ENCODE assay signal across 18 mouse cellular contexts in genomic region chr12:10600111-10600510, GRCm38 (mm10).
"Had no signal": no experiment of that assay in that cellular context is flagged by ENCODE, and none has a peak within 500 bp of the region (broad histone marks: within the 10 kb centered on the region; RNA-seq: fewer than 3 reads in every experiment).

No protein-coding gene starts in this region.

- H3K4me1 ChIP-seq: midbrain, embryonic 13.5 days; midbrain, embryonic 15.5 days; neural tube, embryonic 12.5 days had no signal

- H3K9me3 ChIP-seq: midbrain, embryonic 13.5 days; midbrain, embryonic 15.5 days; neural tube, embryonic 12.5 days had no signal

- H3K9ac ChIP-seq: liver, embryonic 14.5 days; lung, embryonic 14.5 days; midbrain, embryonic 13.5 days; midbrain, embryonic 15.5 days; neural tube, embryonic 12.5 days had no signal

- H3K27ac ChIP-seq: liver, embryonic 14.5 days; midbrain, embryonic 13.5 days; midbrain, embryonic 15.5 days; neural tube, embryonic 12.5 days had no signal

- H3K4me3 ChIP-seq: midbrain, embryonic 13.5 days; midbrain, embryonic 15.5 days; myocyte; neural tube, embryonic 12.5 days had no signal

- ATAC-seq: midbrain, embryonic 13.5 days; midbrain, embryonic 15.5 days had no signal

- DNase-seq: lung, adult 18-20 months; lung, embryonic 14.5 days; lung, postnatal 10 days; lung, postnatal 4 days; retina, postnatal 1 day; right cerebral cortex, adult 18-20 months; right cerebral cortex, postnatal 25 days; right cerebral cortex, postnatal 4 days; spleen, adult 18-20 months; thymus, adult 18-20 months; thymus, postnatal 14 days; thymus, postnatal 36 days had no signal

- H3K27me3 ChIP-seq: midbrain, embryonic 13.5 days; midbrain, embryonic 15.5 days; neural tube, embryonic 12.5 days had no signal

- H3K36me3 ChIP-seq: midbrain, embryonic 13.5 days; midbrain, embryonic 15.5 days; neural tube, embryonic 12.5 days had no signal

- H3K4me2 ChIP-seq: lung, embryonic 14.5 days; midbrain, embryonic 11.5 days; midbrain, embryonic 13.5 days; midbrain, embryonic 15.5 days; neural tube, embryonic 12.5 days had no signal
